Mouse (Mus musculus): ENCODE results near the gene Acot1. TPM values are rescaled to one million over a fixed set of nuclear protein-coding genes. Genes with fewer than 3 reads are reported as not detected.
A peak's percentile ranks its signal among the peaks of the same experiment; 100 is the strongest.
"Not testable (repeated sequence)": the region's sequence is repeated elsewhere in the genome, so short reads cannot be mapped to it uniquely, and the experiment has no call there.

Acot1 gene
- polyA plus RNA-seq, 1 experiment from 2014 or later, result 144 TPM

DNA sequence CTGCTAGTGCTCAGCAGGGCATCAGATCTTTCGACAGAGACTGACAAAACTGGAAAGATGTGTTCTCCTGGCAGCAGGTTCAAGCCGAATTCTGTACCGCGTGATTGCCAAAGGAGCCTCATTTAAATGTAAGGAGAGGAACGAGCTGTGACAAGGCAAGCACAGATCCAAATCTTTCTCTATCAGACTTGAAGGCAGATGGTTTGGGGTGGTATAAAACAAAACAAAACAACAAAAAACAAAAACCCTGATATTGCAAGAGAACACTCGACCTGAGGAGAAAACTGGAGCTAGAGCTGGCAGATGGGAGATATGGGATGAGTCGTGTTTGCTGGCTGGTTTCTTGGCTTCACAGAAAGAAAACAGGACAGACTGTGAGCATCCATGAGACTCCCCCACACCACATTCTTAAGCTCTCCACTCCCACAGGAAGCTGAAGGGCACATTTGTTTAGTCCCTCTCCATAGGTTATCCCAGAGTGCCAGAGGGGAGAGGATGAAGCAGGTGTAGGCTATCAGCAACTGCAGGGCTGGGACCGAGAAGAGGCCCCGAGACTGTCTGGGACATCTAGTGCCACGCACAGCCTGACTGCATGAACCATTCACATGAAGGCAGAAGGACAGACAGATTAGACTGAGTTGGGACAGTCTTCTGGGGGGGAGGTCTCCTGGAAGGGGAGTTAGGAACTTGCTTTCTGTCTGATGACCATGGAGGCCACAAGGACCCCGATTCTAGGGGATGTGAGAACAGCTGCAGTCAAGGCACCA lies 10.8 kb upstream of the Acot1 start:
- TF ChIP-seq EP300 (optimal IDR thresholded peaks at IDR 0.05) (no peak), CTCF (IDR thresholded peaks at IDR 0.05; ENCODE audit: low read depth) (no peak)
- Histone ChIP-seq H3K36me3 (ENCODE audit: control insufficient read depth, insufficient read depth, low read length) (no peaks in the 10 kb centered on the region; the same call in 1 of the 2 replicates), H3K27ac (replicated peaks) (peak overlapping the region; percentile 83), H3K9ac (ENCODE audit: low read length) (no peak overlapping the region), H3K4me1 (replicated peaks; ENCODE audit: control insufficient read depth, insufficient read depth) (0 out of 2 replicates have a peak, but pooled peaks cover 2% of the 10 kb centered on the region), H3K4me2 (replicated peaks; ENCODE audit: low read depth) (no peak overlapping the region), H3K9me3 (ENCODE audit: control insufficient read depth, low read length) (no peaks in the 10 kb centered on the region), H3K27me3 (ENCODE audit: control insufficient read depth, insufficient read depth, low read length) (no peaks in the 10 kb centered on the region), H3K4me3 (ENCODE audit: low read depth, low read length) (no peak overlapping the region)
- ATAC-seq (ENCODE audit: low FRiP score, low TSS enrichment) (no peak; the same call in 1 of the 2 replicates), DNase-seq (ENCODE audit: low spot score) (no peak)
- WGBS, result 38% methylated on average over 11 of the region's 11 CpGs

DNA sequence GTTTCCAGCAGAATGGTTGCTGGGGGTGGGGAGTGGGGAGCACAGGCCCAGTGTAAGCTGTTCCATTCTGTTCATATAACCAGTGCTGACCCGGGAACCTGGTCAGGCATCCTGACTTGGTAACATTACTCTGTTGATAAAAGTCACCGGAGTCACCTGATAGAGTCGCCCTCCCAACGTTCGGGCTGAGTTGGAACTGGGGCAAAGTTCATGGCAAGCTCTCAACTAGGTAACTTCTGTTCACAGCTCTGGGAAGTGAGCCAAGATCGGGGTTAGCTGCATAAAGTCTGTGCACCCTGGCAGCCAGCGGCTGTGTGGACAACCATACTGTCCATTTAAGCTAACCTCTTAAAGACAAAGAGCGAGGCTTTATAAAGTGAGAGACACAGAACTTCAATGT lies 10.1 kb upstream of the Acot1 start:
- ATAC-seq (ENCODE audit: low FRiP score, low TSS enrichment) (peak; percentile 85), DNase-seq (ENCODE audit: low spot score) (peak; percentile 87)
- H3K4me3 ChIP-seq (ENCODE audit: low read depth, low read length); H3K9ac ChIP-seq (ENCODE audit: low read length); H3K4me2 ChIP-seq (replicated peaks; ENCODE audit: low read depth); H3K9me3 ChIP-seq (ENCODE audit: control insufficient read depth, low read length); H3K4me1 ChIP-seq (replicated peaks; ENCODE audit: control insufficient read depth, insufficient read depth); H3K36me3 ChIP-seq (ENCODE audit: control insufficient read depth, insufficient read depth, low read length); H3K27me3 ChIP-seq (ENCODE audit: control insufficient read depth, insufficient read depth, low read length): not testable (repeated sequence)
- peak overlapping the region; percentile 45 for H3K27ac ChIP-seq (replicated peaks)
- 23% methylated on average over 8 of the region's 8 CpGs for WGBS

DNA sequence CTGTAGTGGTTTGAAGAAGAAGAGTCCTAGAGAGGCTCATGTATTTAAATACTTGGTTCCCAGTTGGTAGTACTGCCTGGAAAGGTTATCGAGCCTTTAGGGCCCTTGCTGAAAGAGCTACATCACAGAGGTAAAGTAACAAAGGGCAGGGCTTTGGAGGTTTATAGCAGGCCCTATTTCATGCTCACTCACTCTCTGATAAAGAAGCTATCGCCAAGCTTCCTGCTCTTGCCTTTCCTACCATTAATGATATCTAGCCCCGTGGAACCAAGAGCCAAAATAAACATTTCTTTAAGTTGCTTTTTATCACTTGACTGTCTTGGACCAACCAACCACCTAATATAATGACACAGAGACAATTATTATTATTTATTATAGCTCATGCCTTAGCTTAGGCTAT lies 8.9 kb upstream of the Acot1 start:
- no peak overlapping the region for H3K9ac ChIP-seq (ENCODE audit: low read length)
- H3K27me3 ChIP-seq (ENCODE audit: control insufficient read depth, insufficient read depth, low read length), result no peaks in the 10 kb centered on the region
- no peak overlapping the region for H3K27ac ChIP-seq (replicated peaks)
- H3K36me3 ChIP-seq (ENCODE audit: control insufficient read depth, insufficient read depth, low read length), result no peaks in the 10 kb centered on the region
- no peaks in the 10 kb centered on the region for H3K9me3 ChIP-seq (ENCODE audit: control insufficient read depth, low read length)
- no peak overlapping the region for H3K4me3 ChIP-seq (ENCODE audit: low read depth, low read length)
- ATAC-seq (ENCODE audit: low FRiP score, low TSS enrichment) (no peak), DNase-seq (ENCODE audit: low spot score) (no peak)
- H3K4me2 ChIP-seq (replicated peaks; ENCODE audit: low read depth), result no peak overlapping the region
- WGBS, result 50% methylated on average over 3 of the region's 3 CpGs
- 0 out of 2 replicates have a peak, but pooled peaks cover 2% of the 10 kb centered on the region for H3K4me1 ChIP-seq (replicated peaks; ENCODE audit: control insufficient read depth, insufficient read depth)
- no peak for TF ChIP-seq CTCF (IDR thresholded peaks at IDR 0.05; ENCODE audit: low read depth)
- no peak for TF ChIP-seq EP300 (optimal IDR thresholded peaks at IDR 0.05)

DNA sequence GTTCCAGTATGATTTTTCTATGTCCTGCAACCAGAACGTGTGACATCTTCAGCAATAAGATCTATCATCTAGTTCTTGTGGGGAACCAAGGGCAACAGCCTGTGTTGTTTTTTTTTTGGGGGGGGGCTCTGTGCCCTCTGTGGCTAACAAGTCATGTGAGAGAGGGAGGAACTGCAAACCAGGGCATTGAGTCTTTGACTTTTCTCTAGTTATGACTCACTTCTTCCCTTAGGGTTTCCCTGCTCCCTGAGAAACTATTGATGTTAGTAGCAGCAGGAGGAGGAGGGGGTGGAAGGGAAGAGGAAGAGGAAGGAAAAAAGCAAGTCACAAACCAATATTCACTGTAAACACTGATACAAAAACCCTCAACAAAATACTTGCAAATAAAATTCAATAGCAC lies 5.4 kb upstream of the Acot1 start:
- Histone ChIP-seq H3K4me2 (replicated peaks; ENCODE audit: low read depth) (no peak overlapping the region), H3K9me3 (ENCODE audit: control insufficient read depth, low read length) (no peaks in the 10 kb centered on the region), H3K27me3 (ENCODE audit: control insufficient read depth, insufficient read depth, low read length) (no peaks in the 10 kb centered on the region), H3K4me1 (replicated peaks; ENCODE audit: control insufficient read depth, insufficient read depth) (no peaks in the 10 kb centered on the region), H3K4me3 (ENCODE audit: low read depth, low read length) (no peak overlapping the region), H3K36me3 (ENCODE audit: control insufficient read depth, insufficient read depth, low read length) (no peaks in the 10 kb centered on the region), H3K9ac (ENCODE audit: low read length) (no peak overlapping the region), H3K27ac (replicated peaks) (no peak overlapping the region)
- 86% methylated on average over 1 of the region's 1 CpGs for WGBS
- ATAC-seq (ENCODE audit: low FRiP score, low TSS enrichment), result no peak
- DNase-seq (ENCODE audit: low spot score), result no peak
- no peak for TF ChIP-seq EP300 (optimal IDR thresholded peaks at IDR 0.05)
- no peak for TF ChIP-seq CTCF (IDR thresholded peaks at IDR 0.05; ENCODE audit: low read depth)

DNA sequence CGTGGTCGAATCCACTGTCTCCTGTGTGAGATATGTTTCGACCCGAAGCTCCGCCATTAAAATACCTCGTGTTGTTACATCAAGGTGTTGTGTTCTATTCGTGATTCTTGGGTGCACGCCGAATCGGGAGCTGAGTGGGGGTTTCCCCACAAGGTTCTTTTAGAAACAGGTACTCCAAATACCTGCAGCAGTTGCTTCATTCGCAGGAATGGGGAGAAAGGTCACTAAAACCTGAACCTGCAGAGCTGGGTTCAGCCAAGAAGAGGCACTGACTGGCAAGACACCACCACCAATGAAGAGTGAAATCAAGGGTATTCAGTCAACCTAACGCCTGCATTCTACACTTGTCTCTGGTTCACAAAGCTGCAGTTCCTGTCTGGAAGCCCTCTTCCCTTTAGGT lies 1.0 kb upstream of the Acot1 start:
- Histone ChIP-seq H3K4me1 (replicated peaks; ENCODE audit: control insufficient read depth, insufficient read depth) (no peaks in the 10 kb centered on the region; the same call in 1 of the 2 replicates), H3K4me2 (replicated peaks; ENCODE audit: low read depth) (peak overlapping the region; percentile 40), H3K4me3 (ENCODE audit: low read depth, low read length) (no peak overlapping the region), H3K9ac (ENCODE audit: low read length) (no peak overlapping the region; the same call in 1 of the 2 replicates), H3K27ac (replicated peaks) (peak overlapping the region; percentile 72; the same call in 1 of the 2 replicates), H3K27me3 (ENCODE audit: control insufficient read depth, insufficient read depth, low read length) (no peaks in the 10 kb centered on the region), H3K9me3 (ENCODE audit: control insufficient read depth, low read length) (no peaks in the 10 kb centered on the region), H3K36me3 (ENCODE audit: control insufficient read depth, insufficient read depth, low read length) (no peaks in the 10 kb centered on the region)
- DNase-seq (ENCODE audit: low spot score) (no peak), ATAC-seq (ENCODE audit: low FRiP score, low TSS enrichment) (no peak)
- TF ChIP-seq EP300 (optimal IDR thresholded peaks at IDR 0.05), result no peak
- TF ChIP-seq CTCF (IDR thresholded peaks at IDR 0.05; ENCODE audit: low read depth), result no peak
- WGBS, result 75% methylated on average over 12 of the region's 12 CpGs

- no peaks in the 10 kb centered on the region for H3K27me3 ChIP-seq (ENCODE audit: control insufficient read depth, insufficient read depth, low read length)
- no peaks in the 10 kb centered on the region for H3K36me3 ChIP-seq (ENCODE audit: control insufficient read depth, insufficient read depth, low read length)
- peak overlapping the region; percentile 56; the same call in 1 of the 2 replicates for H3K9ac ChIP-seq (ENCODE audit: low read length)
- TF ChIP-seq EP300 (optimal IDR thresholded peaks at IDR 0.05) (no peak), CTCF (IDR thresholded peaks at IDR 0.05; ENCODE audit: low read depth) (no peak)
- H3K4me3 ChIP-seq (ENCODE audit: low read depth, low read length), result peak overlapping the region; percentile 46
- 50% methylated on average over 8 of the region's 8 CpGs for WGBS
- no peaks in the 10 kb centered on the region; the same call in 1 of the 2 replicates for H3K4me1 ChIP-seq (replicated peaks; ENCODE audit: control insufficient read depth, insufficient read depth)
- ATAC-seq (ENCODE audit: low FRiP score, low TSS enrichment) (no peak), DNase-seq (ENCODE audit: low spot score) (no peak)
- peak overlapping the region; percentile 40 for H3K4me2 ChIP-seq (replicated peaks; ENCODE audit: low read depth)
- H3K27ac ChIP-seq (replicated peaks), result peak overlapping the region; percentile 72
- H3K9me3 ChIP-seq (ENCODE audit: control insufficient read depth, low read length), result no peaks in the 10 kb centered on the region
These were observed 561 bp upstream of the Acot1 start for GRCm38 (mm10) chr12:84008729-84009128.

Measured in stomach, postnatal 0 days (tissue).